Mouse (Mus musculus): ENCODE data around the gene Creb5.

DNA sequence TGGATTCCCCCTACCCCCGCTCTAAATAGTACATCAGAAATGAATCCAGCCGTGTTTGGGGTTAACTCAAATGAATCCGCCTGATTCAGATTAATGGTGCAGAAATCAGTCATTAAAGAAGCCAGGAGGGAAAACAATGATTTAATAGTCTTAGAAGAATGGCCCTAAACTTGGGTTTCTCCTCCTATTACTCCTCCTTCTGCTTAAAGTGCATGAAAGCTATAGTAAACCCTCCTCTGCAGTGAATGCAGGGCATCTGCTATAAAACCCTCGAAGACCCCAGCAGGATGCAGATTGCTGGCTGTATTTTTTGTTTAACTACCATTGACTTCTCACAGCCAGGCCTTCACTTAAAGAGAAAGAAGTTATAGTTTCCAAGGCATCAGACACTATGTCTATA is 307.2 kb downstream of the Creb5 start:
- TF ChIP-seq CTCF (IDR thresholded peaks at IDR 0.05; ENCODE audit: insufficient read depth, low read length) (no peak), POLR2A (IDR thresholded peaks at IDR 0.05; ENCODE audit: borderline replicate concordance, extremely low read depth, low read depth, low read length) (no peak)

All from lung, adult 2 months (tissue).